Mouse (Mus musculus) granulocyte monocyte progenitor cell, adult 5-6 weeks (primary cell): ENCODE data around the gene Npr3. TPM values are rescaled to one million over a fixed set of nuclear protein-coding genes. Genes with fewer than 3 reads are reported as not detected.

Source experiments
- ATAC-seq: replicated peaks from 2 replicates; pipeline ENCODE4 v1.8.0; 2016; ENCODE audit warnings: mild to moderate bottlenecking, moderate TSS enrichment, inconsistent platforms; ENCODE audit not compliant: poor library complexity, severe bottlenecking
- total RNA-seq, 2 experiments: library from RNA; stranded (forward) in 1 of 2; stranded (reverse) in 1 of 2; fragments of 200-712, 200-1000 nt in 1 of 2; fragments of >200 nt in 1 of 2; fragmentation: Nextera tagmentation in 1 of 2; gene quantifications; 2 replicates each; pipeline ENCODE4 v1.2.3; 2014 to 2017

Gene Npr3
- total RNA-seq, 2 experiments from 2014 or later: not detected

DNA sequence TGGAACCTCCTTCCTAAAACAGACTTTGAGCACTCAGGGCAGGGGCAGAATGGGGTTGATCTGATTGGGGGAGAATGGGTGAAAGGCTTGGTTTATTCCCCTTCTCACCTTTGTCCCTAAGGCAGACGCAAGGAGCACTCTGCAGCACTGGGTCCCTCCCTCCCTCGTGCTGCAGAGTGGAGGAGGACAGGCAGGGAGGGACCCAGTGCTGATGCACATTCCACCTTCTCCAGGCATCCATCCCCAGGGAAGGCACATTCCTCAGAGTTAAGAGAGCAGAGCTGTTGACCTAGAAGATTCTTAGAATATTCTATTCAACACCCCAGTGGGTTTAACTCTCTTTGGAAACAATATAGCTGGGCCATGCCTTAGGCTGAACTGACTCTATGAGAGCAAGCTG, 112.5 kb downstream of the Npr3 start:
- no peak for ATAC-seq

Other genes starting within 250 kb of the Npr3 start
- gene Sub1, start 89.7 kb upstream of the Npr3 start, total RNA-seq (2014; fragmentation: Nextera tagmentation): 545 and 554 TPM in 2 replicates
- 769 and 935 TPM in 2 replicates for gene Sub1, start 89.7 kb upstream of the Npr3 start, total RNA-seq (2017)
- gene Zfr, start 210.5 kb upstream of the Npr3 start, total RNA-seq (2014; fragmentation: Nextera tagmentation): 76.0 and 125 TPM in 2 replicates
- 52.6 and 85.7 TPM in 2 replicates for gene Zfr, start 210.5 kb upstream of the Npr3 start, total RNA-seq (2017)